Mouse (Mus musculus) right cerebral cortex, postnatal 14 days (tissue): Measurements from ENCODE around the gene Diras1.

Source experiments
- DNase-seq: peaks from one replicate; pipeline ENCODE4 v3.0.0; 2022

Diras1 gene

DNA sequence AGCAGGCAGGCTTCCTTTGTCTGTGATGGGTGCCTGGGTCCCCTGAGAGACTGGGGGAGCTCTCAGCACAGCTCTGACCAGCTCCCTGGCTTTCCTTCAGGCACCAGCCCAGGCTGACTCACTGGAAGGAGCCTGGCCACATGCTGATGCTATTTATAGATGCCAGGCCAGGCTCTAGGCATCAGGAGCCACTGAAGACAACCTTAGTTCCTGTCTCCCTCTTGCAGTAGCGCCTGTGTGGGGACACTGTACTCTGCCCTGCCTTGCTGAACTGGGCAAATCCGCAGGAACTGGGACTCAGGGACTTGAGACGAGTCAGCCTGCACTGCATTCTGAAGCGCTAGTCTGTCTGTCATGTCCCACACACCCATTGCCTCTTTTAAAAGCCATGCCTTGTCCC is 1.9 kb upstream of the Diras1 start:
- no peak for DNase-seq

GRCm38 (mm10) chr10:81026857-81027256 is 1.4 kb upstream of the Diras1 start:
- no peak for DNase-seq

GRCm38 (mm10) chr10:81025047-81025621 is 328 bp downstream of the Diras1 start:
- no peak for DNase-seq

DNA sequence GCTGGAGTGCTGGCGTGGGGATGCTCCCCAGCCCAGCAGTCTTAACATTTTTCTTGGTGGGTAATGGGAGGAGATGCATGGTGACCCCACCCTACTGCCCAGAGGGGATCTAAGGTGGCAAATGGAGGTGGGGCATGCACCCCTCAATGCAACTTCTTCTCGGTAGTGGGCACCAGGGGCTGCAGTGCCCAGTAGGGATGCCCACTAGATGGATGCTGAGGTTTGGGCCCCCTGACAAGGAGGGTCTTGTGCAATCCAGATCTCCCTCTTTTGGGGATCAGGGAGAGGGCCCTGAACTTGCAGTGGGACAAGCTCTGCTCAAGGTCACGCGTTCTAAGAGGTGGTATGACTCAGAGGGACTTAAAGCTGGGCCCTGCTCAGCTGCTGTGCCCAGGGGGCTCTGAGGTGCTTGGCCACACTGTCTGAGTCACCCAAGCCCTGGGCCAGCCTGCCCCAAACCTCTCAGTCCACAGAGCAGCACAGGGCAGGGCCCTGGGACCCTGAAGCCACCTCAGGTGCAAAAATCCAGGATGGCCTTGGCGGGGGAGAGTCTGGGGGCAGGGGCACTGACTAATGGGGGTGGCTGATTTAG is 1.0 kb downstream of the Diras1 start:
- DNase-seq: no peak

DNA sequence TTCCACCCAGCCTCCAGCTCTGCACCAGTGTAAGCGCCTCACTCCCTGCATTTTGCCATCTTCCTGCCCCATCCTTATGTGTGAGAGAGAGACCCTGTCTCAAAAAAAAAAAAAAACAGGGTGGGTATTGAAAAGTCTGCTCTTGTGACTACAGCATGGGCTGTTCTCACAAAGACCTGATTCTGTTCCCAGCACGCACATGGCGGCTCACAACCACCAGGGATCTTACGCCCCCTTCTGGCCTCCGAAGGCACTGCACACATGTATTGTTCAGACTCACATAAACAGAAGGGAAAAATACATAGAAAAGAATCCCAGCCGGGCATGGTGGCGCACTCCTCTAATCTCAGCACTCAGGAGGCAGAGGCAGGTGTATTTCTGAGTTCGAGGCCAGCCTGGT is 2.7 kb downstream of the Diras1 start:
- DNase-seq: no peak

- DNase-seq: no peak
Measured at GRCm38 (mm10) chr10:81021547-81022110, 3.8 kb downstream of the Diras1 start.

- no peak for DNase-seq
Measured at GRCm38 (mm10) chr10:81020207-81020606, 5.3 kb downstream of the Diras1 start.

- no peak for DNase-seq
Measured at GRCm38 (mm10) chr10:81019687-81020086, 5.8 kb downstream of the Diras1 start.

- peak; percentile 76 for DNase-seq
Measured at GRCm38 (mm10) chr10:81018326-81018725, 7.1 kb downstream of the Diras1 start.

DNA sequence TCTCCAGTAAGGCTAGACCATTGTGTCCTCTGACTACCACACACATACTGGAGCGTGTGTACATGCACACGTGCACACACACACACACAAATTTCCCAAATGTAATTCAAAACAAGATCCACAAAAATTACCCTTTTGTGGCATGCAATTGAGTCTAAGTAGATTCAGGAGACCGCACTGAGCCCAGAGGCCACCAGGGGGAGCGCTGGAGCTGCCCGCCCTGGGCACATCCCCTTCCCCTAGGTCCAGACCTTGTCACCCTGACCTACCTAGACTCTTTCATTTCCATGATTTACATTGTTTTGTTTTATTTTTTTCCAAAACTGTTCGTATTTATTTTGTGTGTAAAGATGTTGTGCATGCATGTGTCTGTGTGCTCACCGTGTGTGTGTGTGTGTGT is 8.8 kb downstream of the Diras1 start:
- peak; percentile 67 for DNase-seq

GRCm38 (mm10) chr10:81015666-81016065 is 9.8 kb downstream of the Diras1 start:
- DNase-seq: no peak

DNA sequence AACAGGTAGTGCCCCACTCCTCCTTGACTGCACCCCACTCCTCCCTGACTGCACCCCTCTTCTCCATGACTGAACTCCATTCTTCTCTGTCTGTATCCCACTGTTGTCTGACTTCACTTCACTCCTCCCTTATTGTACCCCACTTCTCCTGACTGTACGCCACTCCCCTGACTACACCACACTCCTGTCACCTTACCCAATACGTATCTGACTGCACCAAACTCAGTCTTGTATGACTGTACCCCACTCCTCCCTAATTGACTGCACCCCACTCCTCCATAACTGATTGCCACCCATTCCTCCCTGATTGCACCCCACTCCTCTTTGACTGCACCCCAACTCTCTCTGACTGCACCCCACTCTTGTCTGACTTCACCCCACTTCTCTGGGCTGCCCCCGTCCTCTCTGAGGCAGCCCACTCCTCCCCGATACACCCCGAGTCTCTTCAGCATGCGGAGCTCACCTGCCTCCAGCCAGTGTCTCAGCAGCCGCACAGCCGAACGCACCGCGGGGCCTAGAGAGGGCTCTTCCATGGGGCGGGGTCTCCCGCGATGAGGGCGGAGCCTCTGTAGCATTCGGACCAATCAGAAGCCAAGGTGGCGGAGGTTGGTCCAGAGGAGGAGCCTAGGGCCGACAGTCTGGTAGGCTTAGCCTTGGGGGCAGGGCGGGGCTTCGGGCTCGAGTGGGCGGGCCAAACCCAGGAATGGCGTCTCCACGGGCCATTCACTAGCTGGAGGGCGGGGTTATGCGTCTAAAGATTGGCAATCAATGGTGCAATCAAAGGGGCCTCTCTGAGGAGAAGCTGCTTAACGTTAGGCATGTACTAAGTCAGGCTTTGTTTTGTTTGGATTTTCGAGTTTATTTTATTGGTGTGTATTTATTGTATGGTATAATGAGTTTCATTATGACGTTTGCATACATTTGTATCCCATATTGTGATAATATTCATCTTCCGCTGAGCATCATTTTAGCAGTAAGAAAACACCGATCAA is 10.8 kb downstream of the Diras1 start, which contains the start of gene Gng7:
Gene Gng7 (minus strand): TSS at position 553 of the 992 bp plus-strand sequence.
- peak; percentile 97 for DNase-seq

DNA sequence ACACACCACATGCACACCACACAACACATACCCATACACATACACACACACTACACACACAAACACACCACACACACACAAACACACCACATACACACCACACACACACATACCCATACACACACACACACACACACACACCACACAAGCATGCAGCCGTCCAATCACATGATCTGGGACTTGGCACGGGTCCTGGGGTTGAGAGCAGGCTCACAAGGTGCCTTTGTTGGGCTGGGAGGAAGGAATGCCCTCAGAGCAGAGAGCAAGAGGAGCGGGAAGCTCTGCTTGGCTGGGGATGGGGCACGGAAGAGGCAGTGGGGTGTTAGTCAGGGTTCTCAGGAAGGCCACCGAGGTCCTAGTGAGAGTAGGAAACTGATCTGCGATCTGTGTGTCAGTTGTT is 14.6 kb downstream of the Diras1 start:
- DNase-seq: no peak

DNA sequence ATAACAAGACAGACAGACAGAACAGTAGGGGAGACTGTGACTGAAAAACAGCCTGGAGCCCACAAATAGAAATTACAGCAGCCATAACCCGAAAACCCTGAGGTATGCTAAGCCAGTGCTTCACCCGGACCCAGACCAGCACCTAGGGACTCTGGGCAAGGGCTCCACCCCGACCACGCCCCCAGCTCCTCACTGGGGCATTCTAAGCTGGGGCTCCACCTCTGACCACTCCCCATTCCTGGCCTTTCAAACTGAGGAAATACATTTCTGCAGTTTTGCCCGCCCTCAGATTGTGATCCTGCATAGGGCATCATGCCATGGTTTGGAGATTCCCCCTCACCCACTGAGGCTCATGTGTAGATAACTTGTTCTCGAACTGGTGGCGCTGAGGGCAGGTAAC is 18.2 kb downstream of the Diras1 start:
- DNase-seq: no peak

- DNase-seq: no peak
Measured at GRCm38 (mm10) chr10:81006005-81006677, 19.3 kb downstream of the Diras1 start.

GRCm38 (mm10) chr10:81001161-81001560 is 24.3 kb downstream of the Diras1 start:
- DNase-seq: peak; percentile 42

GRCm38 (mm10) chr10:81000197-81001062 is 25.0 kb downstream of the Diras1 start:
- DNase-seq: no peak

DNA sequence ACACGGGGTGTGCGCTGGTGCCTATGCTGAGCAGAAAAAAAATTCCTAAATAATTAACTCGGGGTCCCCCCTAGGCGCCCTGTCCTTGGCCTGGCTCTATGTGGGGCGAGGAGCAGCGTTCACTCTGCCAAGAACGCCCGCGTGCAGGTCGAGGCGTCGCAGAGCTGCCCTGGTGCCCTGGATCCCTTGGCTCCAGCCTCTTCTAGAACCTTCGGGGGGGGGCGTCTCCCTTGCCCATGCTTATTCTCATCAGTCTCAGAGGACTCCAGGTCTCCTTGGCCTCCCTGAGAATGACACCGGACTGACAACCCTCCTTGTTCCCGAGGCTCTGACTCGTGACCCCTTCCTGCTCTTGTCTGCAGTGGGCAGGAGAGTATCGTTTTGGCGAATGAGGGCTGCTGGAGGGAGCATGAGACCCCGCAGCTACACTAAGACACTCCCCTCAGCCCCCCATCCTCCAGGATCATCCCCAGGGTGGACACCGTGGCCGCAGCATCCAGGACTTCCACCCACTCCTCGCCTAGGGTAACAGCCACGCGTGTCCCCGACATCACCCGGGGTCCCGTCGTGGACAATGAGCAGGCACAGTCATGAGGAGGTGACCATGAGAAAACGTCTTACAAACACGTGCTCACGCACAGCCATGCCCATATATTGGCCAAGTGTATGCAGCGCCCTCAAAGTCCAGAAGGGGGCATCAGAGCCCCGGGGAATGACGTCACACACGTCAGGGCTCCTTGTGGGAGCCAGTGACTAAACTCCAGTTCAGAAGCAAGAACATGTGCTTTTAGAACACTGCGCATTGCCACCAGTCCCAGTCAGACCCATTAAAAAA is 25.9 kb downstream of the Diras1 start:
- DNase-seq: peak; percentile 81

DNA sequence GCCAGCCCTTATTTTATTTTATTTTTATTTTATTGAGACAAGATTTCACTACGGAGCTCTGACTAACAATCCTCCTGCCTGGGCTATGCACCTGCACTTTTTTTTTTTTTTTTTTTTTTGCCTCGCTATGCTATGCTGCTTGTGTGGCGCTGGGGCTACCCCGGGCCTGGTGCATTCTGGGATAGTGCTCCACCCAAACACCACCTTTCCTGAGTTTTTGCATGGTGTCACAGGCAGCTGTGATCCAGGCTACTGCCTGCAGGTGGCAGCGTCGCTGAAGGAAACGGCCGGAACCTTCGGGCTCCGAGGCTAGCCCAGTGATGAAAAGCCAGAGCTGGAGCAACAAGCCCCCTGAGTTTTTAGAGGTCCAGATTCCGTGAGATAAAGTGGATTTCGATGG is 26.7 kb downstream of the Diras1 start:
- DNase-seq: peak; percentile 71

DNA sequence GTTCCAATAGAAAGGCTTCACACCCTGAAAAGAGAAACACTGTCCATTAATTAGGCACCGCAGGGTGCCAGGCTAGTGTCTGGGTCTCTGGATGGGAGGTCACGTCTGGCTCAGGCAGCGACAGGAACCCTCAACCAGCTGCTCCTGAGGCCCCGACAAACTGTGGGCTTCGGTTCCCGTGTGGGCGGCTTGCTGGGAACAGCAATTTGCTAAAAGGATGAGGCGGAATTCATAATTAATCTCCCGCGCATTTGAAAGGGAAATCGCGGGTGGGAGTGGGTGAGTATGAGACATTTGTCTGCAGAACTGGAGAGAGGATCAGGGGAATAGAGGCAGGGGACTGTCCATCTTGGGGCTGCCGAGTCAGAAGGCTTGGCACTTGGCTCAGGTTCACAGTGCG is 27.4 kb downstream of the Diras1 start:
- peak; percentile 30 for DNase-seq

GRCm38 (mm10) chr10:80997332-80997731 is 28.1 kb downstream of the Diras1 start:
- DNase-seq: no peak
